Mouse (Mus musculus) heart, postnatal 25 days (tissue): ENCODE results near the gene Acvr1c. TPM values are rescaled to one million over a fixed set of nuclear protein-coding genes. Genes with fewer than 3 reads are reported as not detected.

ENCODE experiments used
- DNase-seq: peaks from one replicate; pipeline ENCODE4 v3.0.0; 2022; ENCODE audit warnings: low spot score
- intact Hi-C: fragments of 180-260 bp; cut with DNase I; formaldehyde crosslinking; loops from one replicate; pipeline ENCODE4 v1.15.1; 2025
- total RNA-seq, 2 experiments: library from RNA; stranded (reverse); gene quantifications; 2 replicates each; pipeline ENCODE4 v1.2.3; 2021

Gene Acvr1c
- under 1 TPM; 0.18 to 0.75 TPM for total RNA-seq

- DNase-seq: no peak
- intact Hi-C loops: no loop called here
These were observed at the start of gene Acvr1c for GRCm38 (mm10) chr2:58357414-58358131. TSS of gene Acvr1c (minus strand) at chr2:58357895.

DNA sequence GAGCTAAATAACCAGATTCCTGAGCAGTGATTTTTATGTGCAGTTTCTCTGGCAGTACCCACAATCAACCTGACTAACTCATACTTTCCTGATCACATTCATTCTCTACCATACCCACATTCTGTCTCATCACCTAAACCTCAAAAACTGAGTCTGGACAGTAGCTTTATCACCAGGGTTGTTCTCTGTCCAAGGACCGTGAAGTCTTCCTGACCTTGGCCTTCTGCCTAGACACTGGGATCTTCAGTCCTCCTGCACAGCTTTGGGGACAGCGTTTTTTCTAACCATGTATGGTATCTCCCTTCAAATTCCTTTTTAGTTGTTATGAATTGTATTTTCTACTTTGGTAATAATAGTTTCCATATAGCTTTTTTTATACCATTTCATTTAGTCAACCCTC is 45.8 kb upstream of the Acvr1c start:
- no peak for DNase-seq
- intact Hi-C loops: no loop called here

DNA sequence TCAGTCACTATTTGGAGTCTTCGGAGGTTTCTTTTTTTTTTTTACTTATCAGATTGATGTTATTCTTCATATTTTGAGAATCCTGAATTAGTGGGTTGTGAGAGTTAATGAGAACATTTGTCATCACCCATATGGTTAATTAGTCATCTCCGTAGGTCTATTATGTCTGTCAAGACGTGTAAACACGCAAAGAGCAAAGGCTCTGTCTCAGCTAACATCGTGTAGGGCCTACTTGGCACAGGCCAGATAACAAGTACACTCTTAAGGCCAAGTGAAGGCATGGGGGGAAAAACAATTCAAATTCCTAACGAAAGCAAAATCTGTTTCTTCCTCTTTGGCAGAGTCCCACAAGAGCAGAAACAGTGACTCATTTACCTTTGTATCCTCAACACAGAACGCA is 30.9 kb upstream of the Acvr1c start:
- intact Hi-C loops: no loop called here
- no peak for DNase-seq

GRCm38 (mm10) chr2:58380020-58380419 is 22.3 kb upstream of the Acvr1c start:
- intact Hi-C loops: no loop called here
- no peak for DNase-seq

DNA sequence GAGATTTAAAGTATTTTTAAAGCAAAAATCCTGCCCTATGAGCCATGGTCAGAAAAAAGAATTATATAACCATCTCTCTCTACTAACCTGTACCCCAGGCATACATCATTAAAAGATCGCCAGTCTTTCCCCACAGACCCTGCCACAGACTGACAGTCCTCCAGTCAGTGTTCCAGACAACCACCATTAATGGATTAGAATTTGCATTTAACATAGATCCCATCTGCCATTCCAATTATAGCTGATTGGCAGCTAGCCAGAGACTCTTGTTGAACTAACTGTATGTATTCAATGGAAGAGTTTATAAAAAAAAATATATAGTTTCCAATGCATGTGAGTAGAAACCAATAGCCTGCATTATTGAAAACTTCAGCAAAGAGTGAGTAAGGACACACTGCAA is 21.8 kb upstream of the Acvr1c start:
- DNase-seq: no peak
- intact Hi-C loops: no loop called here

- intact Hi-C loops: no loop called here
- DNase-seq: no peak
These were observed 19.9 kb upstream of the Acvr1c start for GRCm38 (mm10) chr2:58377417-58378130.

- no peak for DNase-seq
- intact Hi-C loops: no loop called here
These were observed 8.5 kb upstream of the Acvr1c start for GRCm38 (mm10) chr2:58366196-58366595.

- DNase-seq: no peak
- intact Hi-C loops: no loop called here
These were observed 3.8 kb upstream of the Acvr1c start for GRCm38 (mm10) chr2:58361361-58362046.

GRCm38 (mm10) chr2:58358132-58358460 is 401 bp upstream of the Acvr1c start:
- intact Hi-C loops: no loop called here
- DNase-seq: no peak

DNA sequence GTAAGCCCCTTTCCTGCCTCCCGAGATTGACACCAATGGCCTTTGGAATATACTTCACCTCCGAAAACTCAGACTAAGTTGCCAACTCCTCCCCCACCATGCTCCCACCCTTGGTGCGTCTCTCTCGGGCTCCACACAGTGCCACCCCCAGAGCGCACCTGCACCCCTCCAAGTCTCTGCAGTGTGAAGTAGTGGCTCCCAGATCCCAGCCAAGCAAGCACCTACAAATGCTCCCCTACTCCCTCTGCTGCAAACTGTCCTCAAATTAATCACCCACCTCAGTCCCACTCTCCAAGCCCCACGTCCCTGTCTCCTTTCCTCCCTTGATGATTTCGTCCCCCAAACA is 654 bp downstream of the Acvr1c start:
- DNase-seq: no peak
- intact Hi-C loops: no loop called here

DNA sequence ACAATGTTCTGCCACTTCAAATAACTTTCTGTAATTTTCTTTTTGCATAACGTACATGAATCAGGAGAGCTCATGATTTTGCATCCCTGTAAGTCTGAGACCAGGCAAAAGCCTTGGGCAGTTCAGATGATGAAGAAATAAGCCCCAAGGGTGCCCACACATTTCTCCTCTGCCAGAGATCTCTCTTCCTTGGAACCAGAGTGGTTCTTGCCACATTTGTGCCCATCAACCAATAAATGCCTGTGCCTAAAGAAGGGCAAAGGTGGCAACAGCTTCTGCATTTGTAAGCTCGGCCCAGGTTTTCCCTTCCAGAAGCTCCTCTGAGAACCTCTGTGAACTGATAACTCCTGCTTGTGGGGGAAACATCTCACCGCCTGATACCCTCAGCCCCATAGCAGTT is 3.3 kb downstream of the Acvr1c start:
- no peak for DNase-seq
- intact Hi-C loops: no loop called here

GRCm38 (mm10) chr2:58352846-58353245 is 4.8 kb downstream of the Acvr1c start:
- intact Hi-C loops: no loop called here
- no peak for DNase-seq

GRCm38 (mm10) chr2:58350657-58351056 is 7.0 kb downstream of the Acvr1c start:
- no peak for DNase-seq
- intact Hi-C loops: no loop called here

DNA sequence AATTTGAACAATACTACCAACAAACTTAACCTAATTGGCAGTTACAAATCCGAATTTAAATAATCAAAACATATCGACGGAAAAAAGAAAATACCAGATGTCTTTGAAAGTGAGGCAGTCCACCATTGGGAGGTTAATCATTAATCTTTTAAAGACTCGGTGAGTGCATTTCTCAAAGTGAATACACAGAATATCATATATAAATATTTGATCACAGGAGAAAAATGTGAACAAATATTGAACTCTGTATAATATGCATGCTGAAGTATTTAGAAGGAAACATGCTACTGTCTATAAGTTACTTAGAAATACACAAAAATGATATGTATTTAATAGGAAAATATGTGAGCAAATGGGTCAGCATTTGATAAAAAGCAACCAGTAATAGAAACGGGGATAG is 21.0 kb downstream of the Acvr1c start:
- intact Hi-C loops: no loop called here
- no peak for DNase-seq

DNA sequence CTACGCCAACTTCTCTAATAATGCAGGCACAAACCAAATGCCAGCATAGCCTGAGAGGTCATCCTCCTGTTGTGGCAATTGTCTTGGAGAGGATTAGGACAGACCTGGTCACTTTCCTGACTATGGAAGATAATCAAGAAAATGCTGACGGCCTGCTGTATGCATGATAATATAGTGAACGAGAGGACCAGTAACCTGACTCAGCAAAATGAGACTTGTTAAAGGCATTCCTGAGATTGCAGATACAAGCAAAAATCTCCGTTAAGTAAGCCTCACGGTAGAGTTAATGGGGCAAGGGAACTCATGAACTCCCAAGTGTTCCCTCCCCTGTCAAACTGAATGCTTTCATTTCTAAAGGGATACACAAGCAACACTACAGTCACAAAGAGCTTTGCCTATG is 28.1 kb downstream of the Acvr1c start:
- no peak for DNase-seq
- intact Hi-C loops: no loop called here

DNA sequence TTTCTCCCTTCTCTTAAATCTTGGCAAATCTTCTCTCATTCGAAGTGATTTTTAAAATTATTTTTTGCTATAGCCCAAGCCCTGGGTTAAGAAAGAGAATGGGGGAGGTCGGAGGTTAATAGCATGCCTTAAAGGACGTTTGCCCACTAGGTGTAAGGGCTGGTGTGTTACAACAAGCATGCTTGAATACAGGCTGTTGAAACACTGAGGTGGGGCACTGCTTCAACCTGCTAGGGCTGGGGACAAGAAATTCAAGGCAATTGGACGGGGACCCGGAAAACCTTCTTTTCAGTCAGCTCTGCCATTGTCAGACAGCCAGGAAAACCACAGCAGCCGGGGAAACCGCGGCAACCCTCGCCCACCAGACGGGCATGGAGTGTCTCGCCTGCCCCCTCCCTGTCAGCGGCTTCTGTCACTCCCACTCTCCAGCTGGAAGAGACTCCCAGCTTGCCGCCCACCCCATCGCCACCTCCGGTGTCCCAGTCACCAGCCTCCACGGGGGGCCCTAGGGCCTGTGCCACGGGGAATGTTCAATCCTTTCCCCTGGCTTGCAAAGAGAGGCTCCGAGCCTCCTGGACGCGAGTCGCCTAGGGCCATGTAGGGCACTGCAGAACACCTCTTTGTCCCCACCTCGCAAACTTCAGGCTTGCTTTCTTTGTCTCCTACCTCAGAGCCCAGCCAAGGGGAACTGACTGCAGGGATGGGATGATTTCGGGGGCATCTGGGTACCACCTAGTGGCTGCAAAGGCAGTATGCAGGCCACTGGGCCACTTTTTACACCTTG is 33.4 kb downstream of the Acvr1c start:
- intact Hi-C loops: no loop called here

DNA sequence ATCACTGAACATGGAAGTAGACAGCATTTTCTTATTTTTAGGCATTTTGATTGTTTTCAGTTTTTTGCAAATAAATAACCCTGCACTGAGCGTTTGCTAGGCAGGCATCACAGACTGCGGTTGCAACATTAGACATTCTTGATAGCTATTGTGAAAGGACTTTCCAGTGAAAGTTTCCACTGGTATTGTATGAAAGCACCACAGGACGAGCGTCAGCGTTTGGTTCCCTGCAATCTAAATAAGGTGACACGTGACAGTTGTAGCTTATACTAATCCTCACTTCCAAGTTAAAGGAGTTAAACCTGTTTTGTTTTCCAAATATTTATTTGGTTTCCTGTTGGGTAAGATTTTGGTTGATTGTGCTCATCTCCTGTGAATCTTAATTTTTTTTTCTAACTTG is 34.4 kb downstream of the Acvr1c start:
- intact Hi-C loops: no loop called here
- DNase-seq: no peak

More for the DNA sequence above, 33.4 kb downstream of the Acvr1c start:
- DNase-seq: no peak

DNA sequence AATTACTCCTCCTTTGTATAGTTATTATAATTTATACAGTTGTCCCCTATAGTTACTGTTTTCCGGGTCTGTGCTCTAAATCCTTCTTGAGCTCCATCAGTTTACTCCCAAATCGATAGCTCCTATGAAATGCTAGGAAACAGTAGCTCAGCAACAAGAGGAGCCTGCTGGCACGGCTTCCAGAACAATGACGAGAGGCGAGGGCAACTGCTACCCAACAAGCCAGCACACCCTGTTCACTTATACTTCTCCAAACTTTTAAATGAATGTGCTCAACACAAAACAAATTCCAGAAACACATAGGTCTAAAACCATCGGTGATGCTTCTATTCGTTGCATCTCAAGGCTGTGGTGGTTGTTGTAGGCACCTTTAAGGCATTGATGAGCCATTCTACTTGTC is 41.5 kb downstream of the Acvr1c start:
- DNase-seq: no peak
- intact Hi-C loops: no loop called here

DNA sequence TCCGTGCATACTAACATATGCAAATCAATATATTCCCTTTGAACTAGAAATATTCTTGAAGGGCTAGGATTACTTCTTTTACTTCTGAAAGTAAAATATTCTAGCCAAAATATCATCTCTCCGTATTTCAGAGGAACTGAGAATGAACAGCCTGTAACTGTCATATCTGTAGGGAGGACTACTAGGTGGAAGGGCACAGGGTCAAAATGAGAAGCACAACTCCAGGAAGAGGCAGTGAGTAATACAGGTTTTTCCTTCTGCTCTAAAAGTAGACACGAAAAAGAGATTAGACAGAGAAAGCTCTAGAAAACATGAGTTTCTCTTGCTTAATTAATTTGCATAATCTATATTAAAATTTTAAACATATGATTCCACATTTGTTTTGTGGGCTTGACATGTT is 48.0 kb downstream of the Acvr1c start:
- intact Hi-C loops: no loop called here
- no peak for DNase-seq

- intact Hi-C loops: no loop called here
- DNase-seq: no peak
These were observed 53.2 kb downstream of the Acvr1c start for GRCm38 (mm10) chr2:58304450-58304849.
